Mouse (Mus musculus) retina, adult 2 months (tissue): Measurements from ENCODE around the gene Catsper4.
A peak's percentile ranks its signal among the peaks of the same experiment; 100 is the strongest.

Experiments
- DNase-seq: peaks from one replicate; pipeline ENCODE4 v3.0.0-alpha.2; 2012; ENCODE audit warnings: low read depth, low spot score

Gene Catsper4

GRCm38 (mm10) chr4:134250930-134251240 is 23.7 kb upstream of the Catsper4 start:
- no peak for DNase-seq

GRCm38 (mm10) chr4:134250116-134250929 is 23.1 kb upstream of the Catsper4 start:
- DNase-seq: no peak

- no peak for DNase-seq
These were observed 22.5 kb upstream of the Catsper4 start for GRCm38 (mm10) chr4:134249651-134250050.

GRCm38 (mm10) chr4:134246719-134247258 is 19.6 kb upstream of the Catsper4 start, which contains the start of gene Gm30191:
TSS of gene Gm30191 (plus strand) at chr4:134246935.
- DNase-seq: no peak

- no peak for DNase-seq
These were observed 19.1 kb upstream of the Catsper4 start for GRCm38 (mm10) chr4:134246256-134246655.

GRCm38 (mm10) chr4:134245148-134245843 is 18.1 kb upstream of the Catsper4 start, which contains the start of gene Zfp593:
TSS of gene Zfp593 (minus strand) at chr4:134245592.
- DNase-seq: peak; percentile 72

- DNase-seq: peak; percentile 93
These were observed 16.5 kb upstream of the Catsper4 start, which contains the start of gene E130218I03Rik for GRCm38 (mm10) chr4:134243516-134244250. TSS of gene E130218I03Rik (plus strand) at chr4:134243662.

GRCm38 (mm10) chr4:134238686-134239085 is 11.5 kb upstream of the Catsper4 start:
- no peak for DNase-seq

- DNase-seq: no peak
These were observed 11.1 kb upstream of the Catsper4 start, which contains the start of gene Cnksr1 for GRCm38 (mm10) chr4:134238279-134238651. TSS of gene Cnksr1 (minus strand) at chr4:134238399.

GRCm38 (mm10) chr4:134237582-134238278 is 10.5 kb upstream of the Catsper4 start:
- no peak for DNase-seq

- no peak for DNase-seq
These were observed 7.7 kb upstream of the Catsper4 start for GRCm38 (mm10) chr4:134234876-134235275.

GRCm38 (mm10) chr4:134230431-134230830 is 3.2 kb upstream of the Catsper4 start:
- DNase-seq: no peak

- no peak for DNase-seq
These were observed 4.2 kb downstream of the Catsper4 start for GRCm38 (mm10) chr4:134222793-134223600.

- DNase-seq: no peak
These were observed 20.6 kb downstream of the Catsper4 start for GRCm38 (mm10) chr4:134206488-134207053.

- no peak for DNase-seq
These were observed 23.8 kb downstream of the Catsper4 start for GRCm38 (mm10) chr4:134203340-134203896.

GRCm38 (mm10) chr4:134202904-134203303 is 24.3 kb downstream of the Catsper4 start, which contains the start of gene Gm7534:
TSS of gene Gm7534 (minus strand) at chr4:134203004.
- no peak for DNase-seq

GRCm38 (mm10) chr4:134199371-134199770 is 27.8 kb downstream of the Catsper4 start:
- no peak for DNase-seq

- DNase-seq: no peak
These were observed 40.9 kb downstream of the Catsper4 start for GRCm38 (mm10) chr4:134186268-134186667.

GRCm38 (mm10) chr4:134185569-134185968 is 41.6 kb downstream of the Catsper4 start:
- no peak for DNase-seq

GRCm38 (mm10) chr4:134183711-134184110 is 43.5 kb downstream of the Catsper4 start:
- DNase-seq: no peak
